Mouse (Mus musculus) activated CD4-positive, CD25-positive, alpha-beta regulatory T cell, adult 4 months (primary cell): ENCODE measurements around the gene Etl4. TPM values are rescaled to one million over a fixed set of nuclear protein-coding genes. Genes with fewer than 3 reads are reported as not detected.

Experiments used
- ATAC-seq: one replicate; pipeline ENCODE4 v1.8.0; 2017
- polyA plus RNA-seq, 2 experiments: library from polyadenylated mRNA; unstranded; fragments of 100-300 nt; shearing (Covaris generic); gene quantifications; one replicate each; pipeline ENCODE4 v1.2.1; 2017

Gene Etl4
- not detected for polyA plus RNA-seq

- ATAC-seq = no peak
These were observed at the start of gene Etl4 for GRCm38 (mm10) chr2:19909171-19909899. Etl4 (plus strand) TSS chr2:19909780.

GRCm38 (mm10) chr2:19869167-19869566, 40.4 kb upstream of the Etl4 start:
- ATAC-seq = no peak

GRCm38 (mm10) chr2:19871881-19872280, 37.7 kb upstream of the Etl4 start:
- ATAC-seq = no peak

- no peak for ATAC-seq
These were observed 18.7 kb upstream of the Etl4 start for GRCm38 (mm10) chr2:19890875-19891274.

- ATAC-seq = no peak
These were observed 560 bp downstream of the Etl4 start for GRCm38 (mm10) chr2:19909900-19910780.

- no peak for ATAC-seq
These were observed 1.2 kb downstream of the Etl4 start for GRCm38 (mm10) chr2:19910781-19911175.

- no peak for ATAC-seq
These were observed 9.6 kb downstream of the Etl4 start for GRCm38 (mm10) chr2:19919190-19919589.

- no peak for ATAC-seq
These were observed 20.4 kb downstream of the Etl4 start for GRCm38 (mm10) chr2:19930009-19930408.

GRCm38 (mm10) chr2:19933836-19934235, 24.3 kb downstream of the Etl4 start:
- no peak for ATAC-seq

GRCm38 (mm10) chr2:19945205-19945604, 35.6 kb downstream of the Etl4 start:
- ATAC-seq = no peak

GRCm38 (mm10) chr2:19953028-19953427, 43.4 kb downstream of the Etl4 start:
- ATAC-seq = no peak

- no peak for ATAC-seq
These were observed 56.9 kb downstream of the Etl4 start for GRCm38 (mm10) chr2:19966445-19966844.

GRCm38 (mm10) chr2:20037671-20038070, 128.1 kb downstream of the Etl4 start:
- ATAC-seq = no peak

- no peak for ATAC-seq
These were observed 162.8 kb downstream of the Etl4 start for GRCm38 (mm10) chr2:20072377-20072776.

GRCm38 (mm10) chr2:20076118-20076796, 166.7 kb downstream of the Etl4 start:
- no peak for ATAC-seq

- ATAC-seq = no peak
These were observed 175.2 kb downstream of the Etl4 start for GRCm38 (mm10) chr2:20084781-20085180.

- ATAC-seq = no peak
These were observed 195.9 kb downstream of the Etl4 start for GRCm38 (mm10) chr2:20105456-20105855.

GRCm38 (mm10) chr2:20111703-20112102, 202.1 kb downstream of the Etl4 start:
- ATAC-seq = no peak

GRCm38 (mm10) chr2:20125914-20126313, 216.3 kb downstream of the Etl4 start:
- ATAC-seq = no peak

GRCm38 (mm10) chr2:20131792-20132191, 222.2 kb downstream of the Etl4 start:
- no peak for ATAC-seq

GRCm38 (mm10) chr2:20138426-20138825, 228.8 kb downstream of the Etl4 start:
- no peak for ATAC-seq

- no peak for ATAC-seq
These were observed 235.8 kb downstream of the Etl4 start for GRCm38 (mm10) chr2:20145368-20145767.

- no peak for ATAC-seq
These were observed 257.5 kb downstream of the Etl4 start for GRCm38 (mm10) chr2:20167073-20167472.
